Mouse (Mus musculus) kidney, adult 8-10 months (tissue): Measurements from ENCODE around the gene Pacsin3.

Experiments used
- DNase-seq, 2 experiments: peaks; one replicate each; pipeline ENCODE4 v3.0.0; 2022

The Pacsin3 gene

DNA sequence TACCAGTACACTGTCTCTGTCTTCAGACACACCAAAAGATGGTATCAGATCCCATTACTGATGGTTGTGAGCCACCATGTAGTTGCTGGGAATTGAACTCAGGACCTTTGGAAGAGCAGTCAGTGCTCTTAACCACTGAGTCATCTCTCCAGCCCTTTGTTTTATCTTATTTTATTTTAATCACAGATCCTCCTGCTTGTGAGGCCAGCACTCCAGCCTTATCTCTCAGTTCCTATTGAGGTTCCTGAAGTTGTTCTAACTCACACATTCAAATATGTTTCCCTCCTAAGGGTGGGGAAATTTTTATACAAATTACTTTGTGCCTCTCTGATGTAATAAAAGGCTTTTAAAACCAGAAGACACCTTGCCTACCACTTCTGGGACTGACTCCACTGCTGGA lies 50.8 kb downstream of the Pacsin3 start:
- no peak for DNase-seq

GRCm38 (mm10) chr2:91308680-91309079 lies 52.9 kb downstream of the Pacsin3 start:
- no peak for DNase-seq

DNA sequence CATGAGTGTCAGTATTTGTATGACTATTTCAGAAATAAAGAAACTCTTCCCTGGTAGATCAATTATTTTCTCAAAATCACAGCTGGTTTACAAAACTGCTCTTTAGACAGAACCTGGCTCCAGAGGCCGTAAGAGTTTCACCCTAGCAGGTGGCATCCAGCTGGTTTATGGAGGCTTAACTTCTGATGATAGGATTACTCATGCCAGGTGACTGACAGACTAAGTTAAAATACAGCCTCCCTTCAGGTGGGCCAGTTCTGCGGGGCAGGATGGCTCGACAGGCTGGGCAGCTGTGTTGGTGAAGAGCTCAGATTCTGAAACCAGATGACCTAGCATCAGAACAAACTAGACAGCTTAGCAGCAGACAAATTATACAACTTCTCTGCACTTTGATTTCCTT lies 53.8 kb downstream of the Pacsin3 start:
- no peak for DNase-seq

GRCm38 (mm10) chr2:91312578-91313311 lies 57.0 kb downstream of the Pacsin3 start:
- DNase-seq = no peak

DNA sequence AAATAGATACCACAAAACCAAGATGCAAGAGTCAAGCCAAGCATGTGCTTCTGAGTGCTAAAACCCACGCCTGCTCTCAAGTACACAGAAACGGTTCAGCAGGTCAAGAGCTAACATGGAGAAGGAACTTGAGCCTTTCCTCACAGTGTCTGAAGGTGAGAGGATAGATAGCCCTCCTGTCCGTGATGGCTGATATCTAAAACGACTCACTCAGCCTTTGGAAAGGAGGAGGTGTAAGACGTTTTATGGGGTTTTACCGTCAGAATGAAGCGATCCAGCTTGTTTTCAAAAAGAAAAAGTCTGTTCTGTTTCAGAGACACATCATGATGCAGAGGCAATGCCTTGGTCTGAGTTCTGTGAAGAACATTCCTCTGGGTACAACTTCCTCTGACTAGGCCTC lies 58.4 kb downstream of the Pacsin3 start:
- no peak for DNase-seq
